Mouse (Mus musculus) hindlimb bud, embryonic 11.5 days (tissue): ENCODE results near the gene Mindy1.
"Not testable (repeated sequence)": the region's sequence is repeated elsewhere in the genome, so short reads cannot be mapped to it uniquely, and the experiment has no call there.

Experiments
- DNase-seq: peaks from one replicate; pipeline ENCODE4 v3.0.0-alpha.2; 2012; ENCODE audit warnings: low read depth, low spot score; ENCODE audit errors: extremely low spot score

Gene Mindy1

DNA sequence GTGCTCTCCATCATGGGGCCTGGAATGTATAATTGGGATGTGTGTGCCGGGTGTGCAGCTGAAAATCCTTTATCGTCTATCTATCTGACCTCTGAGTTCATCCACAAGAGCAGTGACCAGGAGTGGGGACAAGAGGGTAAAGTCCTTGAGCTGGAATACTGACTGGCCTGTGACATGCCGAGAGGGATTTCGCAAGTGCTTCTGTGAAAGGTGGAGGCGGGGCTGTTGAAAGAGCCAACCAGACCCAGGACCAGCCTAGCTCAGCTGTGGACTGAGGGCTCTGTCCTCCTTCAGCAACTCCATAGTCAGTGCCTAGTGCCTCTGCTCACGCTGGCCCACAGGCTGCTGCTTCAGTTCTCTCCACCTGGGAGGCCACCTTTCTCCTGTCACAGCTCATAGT, 37.4 kb downstream of the Mindy1 start:
- no peak for DNase-seq

DNA sequence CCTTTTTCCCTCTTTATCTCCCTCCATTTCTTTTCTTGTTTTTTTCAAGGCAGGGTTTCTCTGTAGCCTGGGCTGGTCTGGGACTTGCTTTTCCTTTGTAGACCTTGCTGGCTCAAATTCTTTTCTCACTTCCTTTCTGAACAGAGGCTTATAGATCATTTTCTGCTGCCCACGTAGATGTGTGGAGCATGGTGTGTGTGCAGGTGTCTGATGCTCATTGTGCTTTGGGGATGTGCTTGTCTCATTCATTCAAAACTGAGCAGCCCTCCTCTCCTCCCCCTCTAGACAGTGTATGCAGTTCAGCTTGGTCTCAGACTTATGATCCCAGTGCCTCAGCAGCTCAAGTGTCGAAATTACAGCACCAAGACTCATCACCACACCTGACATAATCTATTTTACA, 38.0 kb downstream of the Mindy1 start:
- DNase-seq: no peak

DNA sequence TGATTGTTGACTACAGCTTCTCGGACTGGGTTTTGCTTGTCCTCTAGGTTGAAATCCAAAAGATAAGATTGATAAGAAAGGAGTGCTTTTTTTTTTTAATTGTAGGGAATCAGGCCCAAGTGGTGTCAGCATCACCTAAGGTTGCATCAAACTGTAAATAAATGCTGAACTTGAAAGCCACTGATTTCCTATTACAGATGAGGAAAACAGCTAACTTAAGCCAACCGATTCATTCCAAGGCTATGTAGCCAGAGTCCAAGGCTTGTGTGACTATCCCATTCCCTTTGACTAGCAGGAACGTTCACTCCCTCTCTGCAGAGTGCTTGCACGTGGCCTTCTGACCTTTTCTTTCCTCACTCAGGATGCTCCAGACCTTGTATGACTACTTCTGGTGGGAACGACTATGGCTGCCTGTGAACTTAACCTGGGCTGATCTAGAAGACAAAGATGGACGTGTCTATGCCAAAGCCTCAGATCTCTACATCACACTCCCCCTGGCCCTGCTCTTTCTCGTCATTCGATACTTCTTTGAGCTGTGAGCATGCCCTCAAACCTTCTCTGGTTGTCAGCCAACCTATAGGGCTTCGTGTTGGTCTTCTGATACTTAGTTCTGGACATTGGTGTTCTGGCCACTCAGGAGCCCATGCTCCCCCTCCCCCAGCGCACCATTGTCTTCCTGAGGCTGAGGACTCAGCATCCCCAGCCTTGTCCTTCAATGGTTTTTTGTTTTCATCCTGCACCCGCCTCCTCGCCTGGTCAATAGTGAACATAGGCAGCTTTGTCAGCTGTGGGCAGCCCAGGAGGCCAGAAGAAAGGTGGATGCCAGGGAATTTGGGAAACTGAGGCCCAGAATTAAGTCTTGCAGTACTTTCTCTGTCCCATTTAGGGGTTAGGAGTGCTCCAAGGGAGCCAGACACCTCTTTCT, 38.8 kb downstream of the Mindy1 start:
- no peak for DNase-seq

DNA sequence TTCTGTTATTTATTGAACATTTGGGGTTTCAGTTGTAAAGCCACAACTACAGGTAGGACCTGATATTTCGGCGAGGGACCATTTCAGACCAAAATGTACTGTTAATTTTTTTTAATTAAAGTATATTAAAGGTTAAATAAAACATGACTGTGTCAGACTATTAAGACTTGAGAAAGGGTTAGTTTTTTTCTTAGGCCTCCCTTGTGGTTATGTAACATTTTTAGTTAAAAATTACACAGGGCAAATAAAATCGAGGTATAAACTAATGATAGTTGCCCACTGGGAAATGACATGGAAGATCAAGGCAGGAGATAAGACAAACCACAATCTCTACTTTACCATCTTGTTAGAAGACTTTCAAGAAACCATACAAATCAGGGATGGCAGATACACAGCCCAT, 42.3 kb downstream of the Mindy1 start:
- no peak for DNase-seq

DNA sequence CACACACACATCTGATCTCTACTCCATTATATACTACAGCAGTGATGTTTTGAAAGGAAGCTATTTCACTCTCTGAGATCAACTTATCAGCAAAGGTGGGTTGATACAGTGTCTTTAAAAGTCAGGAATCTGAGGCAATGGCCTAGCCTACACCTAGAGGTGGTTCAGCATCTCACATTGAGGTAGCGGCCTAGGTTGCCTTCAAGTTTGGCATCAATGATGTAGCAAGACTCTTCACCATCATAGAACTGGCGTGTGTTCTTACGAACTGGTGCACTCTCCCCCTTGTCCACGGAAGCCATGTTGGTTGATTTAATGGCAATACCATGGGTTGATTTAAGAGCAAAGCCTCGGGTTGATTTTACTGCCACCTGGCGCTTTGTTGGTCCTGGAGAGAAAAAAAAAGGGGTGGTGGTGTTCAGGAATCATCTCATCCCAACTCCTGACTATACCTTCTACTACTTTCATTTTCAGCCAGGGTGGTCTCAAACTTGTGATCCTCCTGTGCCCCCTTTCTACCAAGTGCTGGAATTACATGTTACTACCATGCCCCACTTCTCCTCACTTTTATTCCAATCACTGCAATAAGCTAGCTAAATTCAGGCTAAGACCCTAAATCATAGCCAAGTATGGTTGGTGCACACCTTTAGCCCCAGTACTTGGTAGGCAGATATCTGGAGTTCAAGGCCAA, 43.5 kb downstream of the Mindy1 start:
- DNase-seq: no peak

DNA sequence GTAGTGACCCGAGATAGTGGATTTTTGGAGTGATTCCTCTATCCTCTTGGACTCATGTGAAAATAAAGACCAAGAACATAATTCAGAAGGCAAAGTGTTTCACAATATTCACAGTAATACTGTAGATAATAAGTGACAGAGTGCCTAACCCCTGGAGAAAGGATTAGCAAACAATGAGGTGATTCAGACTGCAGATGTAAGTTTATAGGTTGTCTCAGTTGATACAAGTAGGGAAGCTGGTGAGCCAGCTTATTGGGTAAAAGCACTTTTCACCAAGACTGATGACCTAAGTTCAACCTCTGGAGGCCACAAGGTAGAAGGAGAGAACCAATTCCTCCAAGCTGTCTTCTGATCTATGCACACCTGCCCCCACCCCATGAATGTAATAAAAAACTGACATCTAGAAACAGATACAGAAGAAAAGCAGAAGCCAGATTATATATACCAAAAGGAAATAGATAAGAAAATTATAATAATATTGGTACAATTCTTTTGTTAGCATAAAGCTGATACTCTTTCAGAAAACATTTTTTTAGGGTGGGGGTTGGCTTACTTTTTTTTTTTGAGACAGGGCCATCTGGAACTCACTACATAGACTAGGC, 47.8 kb downstream of the Mindy1 start:
- DNase-seq: no peak

DNA sequence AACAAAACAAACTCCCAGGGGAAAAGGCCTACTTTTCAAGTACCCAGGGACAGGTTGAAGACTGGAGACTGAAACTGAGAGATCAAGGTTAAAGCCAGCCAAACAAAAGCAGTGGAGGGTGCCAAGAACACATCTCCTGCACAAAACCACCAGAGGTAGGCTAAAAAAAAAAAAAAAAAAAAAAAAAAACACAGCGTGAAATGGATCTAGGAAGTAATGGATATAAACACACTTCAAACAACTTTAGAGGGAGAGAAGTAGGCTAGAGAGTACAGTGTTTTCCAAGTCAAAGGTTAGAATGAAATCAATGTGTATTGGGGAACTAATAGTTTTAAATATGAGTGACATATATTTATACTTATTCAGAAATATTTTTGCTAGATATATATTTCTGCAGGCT, 50.4 kb downstream of the Mindy1 start:
- DNase-seq: no peak

DNA sequence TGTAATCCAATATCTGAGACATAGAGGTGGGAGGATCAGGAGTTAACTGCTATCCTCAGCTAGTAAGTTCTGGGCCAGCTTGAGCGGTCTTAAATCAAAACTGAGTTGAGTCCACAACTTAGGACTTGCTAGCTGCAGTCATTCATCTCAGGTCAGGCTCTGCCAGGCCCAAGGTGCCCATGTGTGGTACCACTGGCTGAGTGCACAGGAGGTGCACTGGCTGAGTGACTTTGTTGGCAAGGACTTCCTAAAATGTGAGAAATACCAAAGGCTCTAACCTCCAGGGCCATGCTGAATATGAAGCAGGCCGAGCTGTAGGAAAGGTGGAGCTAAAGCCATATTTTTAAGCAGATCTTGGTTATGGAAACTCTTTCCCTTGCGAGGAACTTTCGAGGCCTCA, 56.2 kb downstream of the Mindy1 start:
- no peak for DNase-seq

DNA sequence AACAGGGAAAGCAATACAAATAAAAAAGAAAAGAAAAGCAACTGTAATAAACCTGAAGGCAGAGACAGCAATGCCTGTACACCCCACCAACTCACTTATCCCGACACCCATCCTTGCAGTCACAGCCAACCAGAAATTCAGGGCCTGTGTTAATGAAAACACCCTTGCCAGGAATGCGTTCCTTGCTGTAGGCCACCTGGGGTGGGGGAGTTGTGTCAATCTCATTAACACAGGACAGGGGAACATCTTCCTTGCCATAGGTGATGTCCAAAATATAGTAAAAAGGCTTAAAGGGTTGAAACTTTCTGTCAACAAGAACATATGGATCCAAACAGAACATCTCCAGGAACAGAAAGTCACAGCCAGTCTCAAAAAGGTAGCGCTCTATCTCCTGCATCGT, 57.1 kb downstream of the Mindy1 start:
- no peak for DNase-seq

DNA sequence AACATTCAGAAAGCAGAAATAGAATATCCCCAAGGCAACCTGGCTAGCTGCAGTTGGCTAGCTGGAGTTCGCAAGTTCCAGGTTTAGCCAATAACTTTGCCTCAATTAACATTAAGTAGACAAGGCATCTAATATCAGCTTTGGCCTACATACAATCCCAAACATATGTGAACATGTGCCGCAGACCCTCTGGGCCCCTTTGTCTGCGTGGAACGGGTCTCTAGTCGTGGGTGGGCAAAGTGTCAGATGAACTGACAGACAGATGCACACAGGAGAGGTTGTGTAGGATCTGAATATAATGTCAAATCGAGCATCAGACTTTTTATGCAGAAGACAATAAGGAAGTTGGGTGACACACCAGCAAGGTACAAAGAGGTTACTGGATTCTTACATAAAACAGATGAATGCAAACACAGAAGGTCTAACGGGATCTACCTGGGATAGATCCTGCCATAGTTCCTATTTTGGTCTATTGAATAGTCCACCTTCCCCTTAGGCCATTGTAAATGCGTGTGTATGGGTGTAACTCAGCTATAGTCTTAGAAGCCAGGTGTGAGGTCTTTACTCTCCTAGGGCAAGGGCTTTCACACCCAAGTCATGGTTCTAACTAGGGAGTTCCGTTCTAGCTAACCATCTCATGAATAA, 62.3 kb downstream of the Mindy1 start:
- not testable (repeated sequence) for DNase-seq
